Mouse (Mus musculus) urinary bladder, postnatal 10 days (tissue): ENCODE results near the gene Rreb1.
"Not testable (repeated sequence)": the region's sequence is repeated elsewhere in the genome, so short reads cannot be mapped to it uniquely, and the experiment has no call there.

Experiments
- DNase-seq: peaks from one replicate; pipeline ENCODE4 v3.0.0; 2022; ENCODE audit warnings: low spot score

The Rreb1 gene

DNA sequence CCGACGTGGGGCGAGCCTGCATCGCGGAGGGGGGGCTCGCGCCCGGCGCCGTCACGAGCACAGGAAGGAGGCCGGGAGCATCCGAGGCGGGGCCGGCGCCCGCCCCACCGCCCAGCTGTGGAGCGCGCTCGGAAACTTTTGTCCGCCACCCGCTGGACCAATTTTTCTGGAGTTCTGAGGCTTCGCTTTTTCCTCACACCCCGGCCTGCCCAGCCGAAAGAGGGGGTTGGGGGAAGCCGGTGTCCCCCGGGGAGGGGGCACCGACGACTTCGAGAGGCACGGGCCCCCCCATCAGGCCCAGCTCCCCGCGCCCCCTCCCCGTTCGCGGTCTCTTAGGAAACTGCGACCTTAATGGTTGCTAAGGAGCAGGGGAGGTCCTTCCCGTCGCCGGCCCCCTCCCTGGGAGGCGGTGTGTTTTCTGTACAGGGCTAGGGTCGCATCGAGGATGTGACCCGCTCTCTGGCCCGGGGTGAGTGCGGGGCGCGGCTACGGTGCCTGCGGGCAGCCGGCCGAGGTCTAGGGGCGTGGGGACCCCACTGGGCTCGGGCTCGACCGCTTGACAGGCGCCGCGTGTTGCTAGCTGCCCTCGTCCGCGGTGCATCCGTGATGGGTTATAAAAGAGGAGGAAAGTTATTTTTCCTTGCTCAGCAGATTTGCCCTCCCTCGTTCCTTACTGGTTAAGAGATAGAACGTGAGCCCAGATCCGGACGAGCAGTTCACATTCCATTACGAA lies 49.2 kb downstream of the Rreb1 start:
- DNase-seq, result no peak

DNA sequence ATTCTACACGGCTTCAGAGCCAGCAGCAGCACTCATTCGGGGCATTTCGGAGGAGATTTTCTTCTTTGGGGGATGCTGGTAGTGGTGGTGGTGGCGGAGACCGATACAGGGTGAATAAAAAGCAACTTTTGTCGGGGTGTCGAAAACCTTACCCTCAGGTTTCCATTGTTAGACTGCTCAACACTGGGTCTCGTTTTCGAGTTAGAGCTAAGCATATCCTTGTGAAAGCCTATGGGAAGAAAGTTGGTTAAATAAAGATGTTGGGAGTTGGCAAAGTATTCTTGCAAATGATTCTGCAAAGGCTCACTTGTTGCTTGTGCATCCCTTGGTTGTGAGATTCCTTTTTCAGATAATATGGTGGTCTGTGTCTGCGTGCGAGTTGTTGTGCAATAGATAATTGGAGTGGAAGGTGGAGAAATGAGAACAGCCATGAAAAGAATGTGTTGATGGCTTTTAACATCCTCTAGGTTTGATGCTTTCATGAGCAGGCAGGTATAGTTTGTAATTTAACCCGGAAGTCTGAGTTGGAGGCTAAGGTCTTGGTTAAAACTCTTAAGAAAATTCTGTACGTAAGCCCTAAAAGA lies 49.9 kb downstream of the Rreb1 start:
- DNase-seq, result no peak

DNA sequence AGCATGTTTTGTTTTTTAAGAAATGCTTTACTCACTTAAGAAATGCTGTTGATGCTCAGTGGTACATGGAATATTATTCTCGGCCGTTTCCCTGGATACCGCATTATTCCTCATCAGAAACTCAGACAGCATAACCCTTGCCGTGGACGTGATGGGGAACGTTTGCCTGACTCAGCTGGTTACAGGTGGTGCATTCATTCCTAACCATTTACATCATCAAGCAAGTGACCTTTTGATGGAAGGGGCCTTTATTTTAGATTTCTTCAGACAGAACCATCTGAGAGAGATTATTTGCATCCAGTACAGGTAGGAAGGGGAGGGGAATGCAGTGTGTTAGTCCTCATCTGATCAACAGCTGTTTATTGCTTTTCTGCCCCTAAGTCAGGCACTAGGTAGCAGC lies 50.7 kb downstream of the Rreb1 start:
- DNase-seq, result no peak

DNA sequence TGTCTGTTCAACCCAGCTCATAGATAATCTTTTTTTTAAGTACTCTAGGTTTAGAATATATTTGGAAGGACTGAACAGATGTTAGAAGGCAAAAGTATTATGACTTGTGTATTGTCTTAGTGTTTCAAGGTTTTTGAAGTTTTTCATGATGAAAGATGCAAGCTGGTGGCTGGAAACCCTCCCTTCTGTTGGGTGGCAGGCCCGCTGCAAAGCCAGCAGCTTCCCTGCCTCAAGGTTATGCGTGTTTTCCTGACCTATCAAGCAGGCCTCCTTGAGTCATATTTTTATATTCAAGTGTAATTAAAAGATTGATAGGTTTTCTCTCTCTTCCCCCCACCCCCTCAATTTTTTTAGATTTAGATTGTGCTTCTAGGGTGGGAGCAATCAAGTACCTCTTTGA lies 52.1 kb downstream of the Rreb1 start:
- DNase-seq, result no peak

DNA sequence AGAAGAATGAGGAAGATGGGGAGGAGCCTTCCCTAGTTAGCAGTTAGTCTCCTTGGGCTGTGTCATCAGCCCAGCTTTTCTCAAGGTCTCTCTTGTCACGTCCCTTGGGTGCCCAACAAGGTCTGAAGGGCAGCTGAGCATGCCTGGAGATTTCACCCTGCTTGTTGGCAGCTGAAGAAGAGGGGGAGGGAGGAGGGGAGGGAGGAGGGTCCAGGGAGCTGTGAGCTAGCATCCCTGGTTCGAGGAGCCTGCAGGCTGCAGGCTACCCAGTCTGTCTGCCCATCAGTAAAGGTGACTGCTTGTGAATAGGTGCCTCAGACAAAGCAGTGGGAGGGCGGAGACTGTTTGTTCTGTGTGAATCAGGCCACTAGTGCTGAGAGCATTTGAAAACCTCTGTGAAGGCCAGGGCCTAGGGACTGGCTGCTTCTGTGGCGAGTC lies 52.7 kb downstream of the Rreb1 start:
- no peak for DNase-seq

DNA sequence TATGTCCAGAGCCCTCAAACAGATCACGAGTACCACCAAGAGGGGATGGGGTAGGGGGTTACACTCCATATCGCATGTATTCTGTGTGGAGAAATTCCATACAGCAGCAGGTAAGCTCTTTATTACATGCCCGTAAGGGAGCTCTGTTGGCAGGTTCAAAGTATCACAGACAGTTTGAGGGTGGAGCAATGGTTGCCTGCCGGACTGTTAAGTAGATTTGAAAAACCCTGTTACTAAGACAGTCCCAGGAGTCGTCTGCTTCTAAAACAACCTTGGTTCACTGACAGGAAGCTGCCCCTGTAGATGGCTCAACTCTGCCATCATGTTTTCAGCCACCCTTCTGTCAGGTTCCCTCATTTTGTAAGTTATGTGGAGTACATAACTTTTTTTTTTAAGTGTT lies 54.3 kb downstream of the Rreb1 start:
- DNase-seq, result no peak

DNA sequence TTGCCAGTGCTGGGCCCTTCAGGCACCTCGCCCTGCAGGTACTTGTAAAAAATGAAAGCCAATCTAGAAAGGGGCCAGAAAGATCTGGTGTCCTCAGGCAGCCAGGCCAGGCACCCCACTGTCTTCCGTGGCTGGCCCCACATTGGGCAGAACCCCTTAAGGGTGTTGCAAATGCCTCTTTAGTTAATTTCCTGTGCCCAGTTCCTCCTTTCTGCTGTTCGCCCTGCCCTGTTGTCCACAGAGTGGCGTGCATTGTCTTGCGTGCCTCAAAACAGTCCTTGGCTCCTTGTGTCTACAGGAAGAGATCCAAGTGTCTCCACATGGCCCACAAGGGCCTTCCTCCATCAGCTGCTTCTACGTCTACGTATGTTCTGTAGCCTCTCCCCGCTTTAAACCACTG lies 55.3 kb downstream of the Rreb1 start:
- no peak for DNase-seq

DNA sequence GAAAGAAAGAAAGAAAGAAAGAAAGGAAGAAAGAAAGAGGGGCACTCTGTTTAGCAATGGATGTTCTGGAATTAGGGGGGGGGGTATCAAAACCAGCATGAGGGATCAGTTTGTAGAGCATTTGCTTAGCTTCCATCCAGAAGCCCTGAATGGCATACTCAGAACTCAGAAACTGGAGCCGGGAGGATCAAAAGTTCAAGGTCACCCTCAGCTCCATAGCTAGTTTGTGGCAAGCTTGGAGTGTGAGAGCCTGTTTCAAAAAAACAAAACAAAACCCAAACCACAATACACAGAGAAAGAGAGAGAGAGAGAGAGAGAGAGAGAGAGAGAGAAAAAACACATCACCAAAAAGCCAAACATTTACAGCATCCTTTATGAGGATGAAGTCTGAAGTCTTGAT lies 57.1 kb downstream of the Rreb1 start:
- no peak for DNase-seq

DNA sequence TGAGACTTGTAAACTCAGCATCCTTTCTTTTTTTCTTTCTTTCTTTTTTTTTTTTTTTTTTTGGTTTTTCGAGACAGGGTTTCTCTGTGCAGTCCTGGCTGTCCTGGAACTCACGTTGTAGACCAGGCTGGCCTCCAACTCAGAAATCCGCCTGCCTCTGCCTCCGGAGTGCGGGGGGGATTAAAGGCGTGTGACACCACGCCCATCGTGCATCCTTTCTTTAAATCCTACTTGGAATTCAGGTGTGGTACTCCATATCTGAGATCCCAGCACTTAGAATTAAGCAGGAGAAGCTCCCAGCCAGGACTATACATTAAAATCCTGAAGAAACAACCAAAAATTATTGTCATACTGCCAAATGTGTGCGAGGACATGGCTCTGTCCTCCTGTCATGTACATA lies 57.6 kb downstream of the Rreb1 start:
- not testable (repeated sequence) for DNase-seq

DNA sequence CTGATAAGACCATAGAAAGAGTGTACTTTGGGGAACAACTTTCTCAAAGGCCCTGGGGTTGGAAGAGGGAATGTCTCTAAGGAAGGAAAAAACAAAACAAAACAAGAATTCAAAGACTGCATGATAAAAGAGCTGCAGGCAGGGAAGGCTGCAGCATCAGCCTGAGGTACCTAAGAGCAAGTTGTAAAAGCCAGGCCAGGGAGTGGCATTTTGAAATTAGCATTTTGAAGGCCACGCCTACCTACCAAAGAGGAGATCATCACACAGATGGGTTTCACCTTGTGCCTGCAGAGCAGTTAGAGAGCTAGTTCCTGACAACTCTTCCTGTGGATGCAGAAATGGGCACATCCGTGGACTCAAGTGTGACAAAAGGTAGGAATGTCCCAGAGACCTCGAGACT lies 59.2 kb downstream of the Rreb1 start:
- no peak for DNase-seq

DNA sequence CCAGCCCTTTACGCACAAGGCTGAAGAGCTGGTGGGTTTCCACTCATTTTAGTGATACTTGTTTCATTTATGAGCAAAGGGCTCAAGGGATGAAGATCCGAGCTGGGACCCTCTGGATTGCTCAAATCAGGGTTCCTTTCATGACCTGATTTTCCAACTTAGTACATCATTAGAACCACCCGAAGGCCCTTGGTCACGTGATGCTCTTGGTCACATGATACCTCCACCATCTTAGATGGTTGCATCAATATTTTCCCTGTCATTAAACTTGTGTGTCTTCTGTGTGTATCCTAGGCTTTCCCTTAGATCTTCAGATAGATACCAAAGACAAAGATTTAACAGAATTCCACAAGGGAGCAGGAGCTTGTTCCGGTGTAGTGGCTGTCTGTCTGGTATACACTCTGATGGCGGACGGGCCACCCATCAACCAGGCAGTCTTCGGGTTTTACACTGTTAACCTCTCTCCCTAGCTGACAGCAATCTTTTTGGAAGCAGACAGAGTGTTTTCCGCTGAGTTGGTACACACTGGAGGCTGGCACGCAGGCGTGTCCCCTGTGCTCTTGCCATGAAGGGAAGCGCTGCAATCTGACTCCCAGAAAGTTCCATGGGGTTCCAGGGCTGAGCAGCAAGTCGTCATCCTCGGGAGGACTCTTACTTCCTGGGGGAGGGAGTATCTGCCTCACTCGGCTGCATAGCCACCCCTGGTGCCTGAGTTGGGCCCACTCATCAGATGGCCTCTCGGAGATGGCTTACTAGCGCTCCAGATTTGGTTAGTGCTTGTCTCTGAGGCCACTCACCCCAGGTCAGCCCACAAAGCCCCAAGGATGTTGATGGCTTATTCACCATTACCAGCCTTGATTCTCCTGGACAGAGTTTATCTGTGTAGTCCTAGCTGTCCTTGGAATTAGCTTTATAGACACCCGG lies 60.3 kb downstream of the Rreb1 start:
- no peak for DNase-seq

DNA sequence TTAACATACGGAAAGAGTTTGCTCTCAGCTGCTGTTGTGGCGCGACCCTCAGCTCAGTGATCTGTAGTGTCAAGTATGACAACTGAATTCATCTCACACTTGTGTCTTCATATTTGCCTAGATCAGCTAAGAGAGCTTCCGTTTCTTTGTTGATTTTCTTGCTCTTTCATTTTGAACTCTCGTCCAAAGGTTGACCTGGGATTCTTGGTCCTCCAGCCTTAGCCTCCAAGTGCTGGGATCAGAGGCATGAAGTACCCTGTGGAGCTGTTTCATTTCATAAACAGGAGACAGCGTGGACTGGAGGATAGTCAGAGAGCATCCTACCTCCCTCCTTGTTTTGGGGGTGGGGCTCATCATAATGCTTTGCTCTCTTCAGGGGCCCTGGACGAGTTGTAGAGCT lies 65.0 kb downstream of the Rreb1 start:
- no peak for DNase-seq

DNA sequence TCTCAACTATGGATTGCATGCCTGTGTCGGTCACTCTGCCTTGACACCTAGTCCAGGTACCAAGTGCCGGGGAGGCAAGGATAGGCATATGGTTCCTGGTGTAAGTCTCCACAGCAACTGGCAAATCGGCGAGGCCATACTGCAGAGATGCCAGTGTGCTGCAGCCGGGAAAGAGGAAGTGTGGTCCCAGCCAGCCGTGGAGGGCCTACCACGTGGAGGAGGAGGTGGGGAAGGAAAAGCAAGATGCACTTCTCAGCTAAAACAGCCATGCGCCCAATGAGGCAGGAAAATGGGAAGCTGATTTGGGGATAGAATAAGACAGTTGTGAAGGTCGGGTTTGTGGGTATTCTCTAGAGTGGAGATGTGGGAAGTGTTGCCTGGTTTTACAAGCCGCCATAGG lies 65.6 kb downstream of the Rreb1 start:
- no peak for DNase-seq

DNA sequence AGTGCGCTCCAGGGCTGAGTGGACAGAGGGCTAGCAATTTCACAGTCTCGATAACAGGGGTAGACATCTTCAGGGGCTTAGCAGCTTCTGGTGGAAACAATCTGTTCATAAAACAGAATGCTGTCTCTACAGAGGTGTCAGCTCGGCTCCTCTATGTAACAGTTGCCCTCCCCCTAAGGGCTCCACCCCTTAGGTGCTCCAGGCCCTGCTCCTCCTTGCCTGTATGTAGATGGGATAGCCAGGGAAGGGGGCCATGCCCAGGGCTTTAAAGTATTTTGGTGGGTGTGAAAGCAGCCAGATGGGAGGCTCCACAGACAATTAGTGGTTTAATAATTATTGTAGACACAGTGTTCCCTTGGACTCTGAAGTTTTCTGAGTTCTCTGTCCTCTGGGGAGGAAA lies 67.0 kb downstream of the Rreb1 start:
- DNase-seq, result no peak

DNA sequence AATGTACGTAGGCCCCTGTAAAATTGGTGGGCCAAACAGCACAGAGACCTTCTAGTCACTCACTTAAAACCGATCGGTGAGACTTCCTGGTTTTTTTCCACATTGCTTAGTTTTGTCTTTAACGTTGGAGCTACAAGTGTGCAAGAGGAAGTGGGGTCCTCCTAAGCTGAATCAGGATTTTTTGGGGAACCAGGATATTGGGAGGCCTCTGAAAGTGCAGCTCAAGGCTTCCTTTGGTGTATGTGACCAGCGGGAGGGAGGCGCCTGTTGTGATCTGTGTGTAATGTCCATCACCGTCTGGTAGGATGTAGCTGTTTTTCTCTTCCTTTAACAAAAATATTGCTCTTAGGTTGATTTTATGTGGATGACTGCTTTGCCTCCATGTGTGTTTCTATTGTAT lies 67.4 kb downstream of the Rreb1 start:
- DNase-seq, result no peak

DNA sequence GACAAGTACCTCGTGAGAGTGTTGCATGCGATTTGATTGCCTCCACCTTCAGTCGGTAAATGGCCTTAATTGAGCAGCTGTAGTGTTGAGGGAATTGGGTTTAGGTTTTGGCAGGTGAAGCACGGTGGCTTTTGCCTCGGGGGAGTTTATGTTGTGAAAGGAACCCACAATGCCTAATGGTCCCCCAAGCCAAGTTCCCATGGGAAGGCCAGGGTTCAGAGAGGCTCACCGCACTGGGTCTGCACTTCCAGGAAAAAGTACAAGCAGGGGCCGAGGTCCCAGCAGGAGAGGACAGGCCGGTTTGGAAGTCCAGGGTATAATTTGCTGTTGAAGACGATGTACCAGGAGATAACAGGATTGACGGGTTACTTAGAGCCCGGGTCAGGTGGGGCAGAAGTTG lies 68.3 kb downstream of the Rreb1 start:
- DNase-seq, result no peak

DNA sequence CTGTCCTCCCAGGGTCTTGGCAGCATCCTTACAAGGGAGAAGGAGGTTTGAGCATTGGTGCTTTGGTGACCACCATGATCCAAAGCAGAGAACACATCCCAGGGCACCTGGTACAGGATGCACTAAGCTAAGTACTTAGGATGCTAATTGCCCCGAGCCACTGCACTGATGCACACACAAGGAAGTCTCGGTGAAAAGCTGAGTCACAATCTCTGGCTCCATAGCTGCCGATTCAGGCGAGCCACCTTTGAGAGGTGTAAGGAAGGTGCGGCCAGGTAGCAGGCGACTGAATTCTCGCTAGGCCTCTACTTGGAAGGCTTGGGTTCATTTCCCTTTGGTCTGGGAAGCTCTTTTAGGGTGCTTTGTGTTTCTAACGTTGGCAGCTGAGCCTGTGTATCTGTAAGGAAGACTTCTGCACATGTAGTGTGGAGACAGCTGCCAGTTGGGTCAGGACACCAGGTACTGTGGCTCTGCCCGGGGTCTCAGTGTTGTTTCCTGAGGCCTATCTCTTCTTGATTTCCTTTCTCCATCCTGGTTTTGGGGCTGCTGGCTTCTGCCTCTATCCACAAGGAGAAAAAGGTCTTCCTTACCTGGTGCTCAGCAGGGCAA lies 68.9 kb downstream of the Rreb1 start:
- DNase-seq, result no peak

DNA sequence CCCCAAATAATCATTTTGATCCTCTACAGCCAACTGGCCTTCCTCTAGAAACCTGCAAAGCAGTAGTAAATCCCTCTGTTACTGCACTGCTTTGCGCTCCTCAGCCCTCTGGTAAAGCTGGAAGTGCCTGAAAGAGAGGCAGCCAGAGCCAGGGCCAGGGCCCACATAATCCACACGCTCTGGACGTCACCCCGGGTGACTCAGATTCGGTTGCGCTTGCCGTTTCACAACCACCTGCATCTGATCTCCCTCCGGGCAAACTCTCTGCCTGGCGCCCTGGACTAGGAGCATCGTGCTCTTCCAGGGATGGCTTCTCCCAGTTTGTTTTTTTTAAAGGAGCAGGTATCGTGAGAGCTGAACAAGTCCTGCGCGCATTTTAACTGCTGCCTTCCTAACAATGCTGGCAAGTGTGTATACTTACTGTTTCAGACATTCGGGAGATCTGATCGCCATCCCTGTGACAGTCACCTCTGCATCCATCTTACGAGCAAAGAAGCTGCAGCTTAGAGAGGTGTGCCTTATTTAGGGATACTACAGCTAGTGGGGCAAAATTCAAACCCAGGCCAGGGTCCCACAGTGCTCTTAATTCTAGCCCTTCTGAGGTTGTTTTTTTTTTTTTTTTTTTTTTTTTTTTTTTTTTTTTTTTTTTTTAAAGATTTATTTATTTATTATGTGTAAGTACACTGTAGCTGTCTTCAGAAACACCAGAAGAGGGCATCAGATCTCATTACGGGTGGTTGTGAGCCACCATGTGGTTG lies 69.6 kb downstream of the Rreb1 start:
- no peak for DNase-seq

DNA sequence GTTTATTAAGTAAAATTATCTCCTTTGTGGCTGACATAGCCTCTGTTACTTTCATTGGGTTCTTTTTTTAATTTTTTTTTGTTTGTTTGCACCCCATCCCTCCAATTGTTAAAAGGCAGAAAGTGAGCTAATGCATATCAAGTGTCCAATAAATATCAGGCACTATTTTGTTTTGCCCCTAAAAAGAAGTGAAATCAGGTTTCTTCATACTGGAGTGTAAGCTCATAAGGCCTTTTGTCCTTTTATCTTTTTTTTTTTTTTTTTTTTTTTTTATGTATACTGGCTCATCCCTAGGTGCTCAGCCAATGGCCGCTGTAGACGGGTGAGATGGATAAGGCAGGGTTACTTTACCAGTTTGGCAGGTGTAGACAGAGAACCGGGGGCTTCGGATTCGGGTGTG lies 70.2 kb downstream of the Rreb1 start:
- DNase-seq, result no peak

DNA sequence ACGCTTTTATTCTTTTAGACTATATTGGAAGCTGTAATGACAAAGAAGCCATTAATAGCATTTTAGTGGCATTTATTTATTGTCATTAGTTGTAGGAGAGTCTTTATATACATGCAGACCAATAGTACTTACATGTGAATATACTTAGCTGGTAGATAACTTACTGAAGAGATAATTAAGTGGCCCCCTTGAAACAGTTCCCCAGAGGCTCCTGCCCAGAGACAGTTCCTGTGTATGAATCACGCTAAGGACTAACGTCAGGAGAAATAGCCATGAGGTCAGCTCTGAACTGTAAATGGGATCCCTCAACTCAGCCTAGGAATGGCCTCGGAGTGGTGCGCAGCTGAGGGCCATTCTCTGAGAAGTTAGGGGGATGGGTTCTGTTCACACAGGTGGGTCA lies 73.4 kb downstream of the Rreb1 start:
- DNase-seq, result no peak

DNA sequence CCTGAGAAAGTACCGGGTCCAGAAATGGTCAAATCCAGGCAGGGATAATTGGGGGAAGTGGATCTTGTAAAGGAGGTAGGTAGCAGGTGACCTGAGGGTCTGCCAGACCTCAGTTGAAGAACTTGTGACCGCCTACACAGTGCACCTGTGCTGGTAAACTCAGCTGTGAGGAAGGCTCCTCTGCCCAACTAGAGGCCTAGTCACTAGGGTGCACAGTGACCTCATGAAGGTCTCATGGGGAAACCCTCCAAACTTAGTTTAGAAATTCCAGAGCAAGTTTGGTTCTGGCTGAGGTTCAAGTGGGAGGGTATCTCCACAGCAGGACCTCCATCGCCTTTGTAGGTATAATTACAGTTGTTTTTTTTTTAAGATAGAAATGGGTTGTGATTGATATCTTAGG lies 74.7 kb downstream of the Rreb1 start:
- DNase-seq, result no peak

DNA sequence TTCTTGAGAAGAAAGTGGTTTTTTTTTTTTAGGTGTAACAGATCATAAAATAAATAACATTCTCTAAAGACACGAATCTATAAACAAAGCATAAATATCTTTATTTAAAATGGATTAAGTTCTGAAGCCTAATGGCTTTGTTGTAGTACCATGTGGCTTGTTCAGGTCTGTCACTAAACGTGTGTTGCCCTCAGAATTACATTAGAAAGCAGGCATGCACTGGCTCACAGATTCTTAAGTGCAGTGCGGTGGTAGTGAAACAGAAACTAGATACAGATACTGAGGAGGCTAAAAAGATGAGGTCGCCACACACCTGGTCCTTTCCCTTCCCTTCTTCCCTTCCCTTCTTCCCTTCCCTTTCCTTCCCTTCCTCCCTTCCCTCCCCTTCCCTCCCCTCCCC lies 75.2 kb downstream of the Rreb1 start:
- no peak for DNase-seq
